Mouse (Mus musculus) stomach, postnatal 0 days (tissue): ENCODE data around the gene Tyk2. TPM values are rescaled to one million over a fixed set of nuclear protein-coding genes. Genes with fewer than 3 reads are reported as not detected.

Source experiments
- ATAC-seq: fragments of 200-750 bp; cut with Nextera tagmentation; 2 replicates; pipeline ENCODE4 v1.8.0; 2017; ENCODE audit not compliant: low FRiP score, low TSS enrichment
- DNase-seq: peaks from one replicate; pipeline ENCODE4 v3.0.0-alpha.2; 2016; ENCODE audit warnings: low spot score
- H3K27ac ChIP-seq: fragments of 300-500 bp; sonication (generic); replicated peaks from 2 replicates; pipeline ENCODE4 v1.5.1; 2014; ENCODE audit warnings: mild to moderate bottlenecking, control low read depth
- H3K27me3 ChIP-seq: fragments of 300-500 bp; sonication (generic); 2 replicates; pipeline ENCODE4 v1.6.1; 2014; ENCODE audit warnings: low read length; ENCODE audit not compliant: control insufficient read depth, insufficient read depth
- H3K36me3 ChIP-seq: fragments of 300-500 bp; sonication (generic); 2 replicates; pipeline ENCODE4 v1.6.1; 2014; ENCODE audit warnings: low read length, mixed read lengths; ENCODE audit not compliant: control insufficient read depth, insufficient read depth
- H3K4me1 ChIP-seq: fragments of 300-500 bp; sonication (generic); replicated peaks from 2 replicates; pipeline ENCODE4 v1.6.1; 2014; ENCODE audit warnings: antibody characterized with exemption; ENCODE audit not compliant: control insufficient read depth, insufficient read depth
- H3K4me2 ChIP-seq: fragments of 300-500 bp; sonication (generic); replicated peaks from 2 replicates; pipeline ENCODE4 v1.6.1; 2014; ENCODE audit warnings: low read depth, mild to moderate bottlenecking, control low read depth, moderate library complexity
- H3K4me3 ChIP-seq: fragments of 300-500 bp; sonication (generic); 2 replicates; pipeline ENCODE4 v1.5.1; 2014; ENCODE audit warnings: low read depth, low read length, control low read depth
- H3K9ac ChIP-seq: fragments of 300-500 bp; sonication (generic); 2 replicates; pipeline ENCODE4 v1.6.1; 2014; ENCODE audit warnings: mild to moderate bottlenecking, low read length, control low read depth, mixed read lengths
- H3K9me3 ChIP-seq: fragments of 300-500 bp; sonication (generic); 2 replicates; pipeline ENCODE4 v1.6.1; 2016; ENCODE audit warnings: low read length; ENCODE audit not compliant: control insufficient read depth
- CTCF ChIP-seq: IDR thresholded peaks from 2 replicates; pipeline ENCODE4 v1.5.1; 2016; ENCODE audit warnings: antibody characterized with exemption, low read depth, mild to moderate bottlenecking, moderate library complexity
- EP300 ChIP-seq: optimal IDR thresholded peaks from 2 replicates; pipeline ENCODE3; 2016; ENCODE audit warnings: antibody characterized with exemption
- WGBS: fragments of 180-500 bp; shearing (Covaris S2); extraction: QIAGEN DNeasy Blood & Tissue Kit; methylation state at CpG from one replicate; pipeline ENCODE4 v1.1.7; 2014; 5-methylcytosine and 5-hydroxymethylcytosine counted together
- microRNA-seq: library from miRNA; unstranded; fragments of <30 nt; microRNA quantifications from one replicate; pipeline ENCODE4, GENCODE M21; 2016
- polyA plus RNA-seq: library from polyadenylated mRNA; unstranded; fragments of >200 nt; fragmentation: Nextera tagmentation; extraction: Ambion mirVana; gene quantifications from 2 replicates; pipeline ENCODE4 v1.2.1, GENCODE M21; 2015

The Tyk2 gene
- polyA plus RNA-seq, 1 experiment from 2014 or later, result 6.8 TPM

DNA sequence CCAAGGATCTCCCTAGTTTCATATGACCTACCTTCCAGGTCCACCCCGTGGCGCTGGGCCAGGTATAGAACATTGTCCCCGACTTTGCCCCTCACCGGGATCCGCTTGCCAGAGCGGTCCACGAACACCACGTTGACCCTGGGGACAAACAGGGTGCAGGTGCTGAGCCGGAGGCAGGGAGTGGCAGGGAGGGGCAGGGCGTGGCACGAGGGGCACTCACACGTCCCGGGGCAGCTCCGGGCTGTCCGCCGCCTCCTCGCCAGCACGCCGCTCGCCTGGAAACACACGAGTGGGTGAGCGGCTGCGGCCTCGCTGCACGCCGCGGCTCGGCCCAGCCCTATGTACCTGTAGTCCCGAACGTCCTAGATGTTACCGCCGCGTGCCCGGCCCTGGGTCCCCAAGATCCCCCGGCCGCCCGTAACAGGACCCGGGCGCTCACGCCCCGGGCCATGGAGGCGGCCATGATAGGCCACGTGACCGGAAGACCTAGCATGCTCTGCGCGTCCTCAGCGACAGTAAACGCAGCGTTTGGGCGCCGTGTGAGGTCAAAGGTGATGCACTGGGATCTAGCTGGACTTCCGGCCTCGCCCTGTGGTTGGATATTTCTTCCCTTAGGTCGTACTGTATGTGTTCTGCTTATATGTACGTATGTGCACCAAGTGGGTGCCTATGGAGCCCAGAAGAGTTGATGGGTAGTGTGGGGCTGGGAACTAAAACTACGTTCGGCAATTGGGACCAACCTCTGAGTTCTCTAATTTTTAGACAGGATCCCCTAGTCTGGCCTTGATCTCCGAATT is 57.8 kb downstream of the Tyk2 start, which contains the start of the genes Gm49373 and Fdx1l:
TSS of gene Gm49373 (minus strand) at position 53 of the 797 bp plus-strand sequence.
TSS of gene Fdx1l (minus strand) at position 571 of the 797 bp plus-strand sequence.
- H3K27me3 ChIP-seq, result no peaks in the 10 kb centered on the region
- no peak for TF ChIP-seq CTCF
- TF ChIP-seq EP300, result no peak
- no peaks in the 10 kb centered on the region for H3K9me3 ChIP-seq
- H3K4me1 ChIP-seq, result no peaks in the 10 kb centered on the region
- peak within 1 kb of the TSS; percentile 76 for H3K9ac ChIP-seq
- H3K4me3 ChIP-seq, result peak within 1 kb of the TSS; percentile 91
- H3K4me2 ChIP-seq, result peak within 1 kb of the TSS; percentile 94
- DNase-seq, result peak; percentile 91
- peak within 1 kb of the TSS; percentile 53 for H3K27ac ChIP-seq
- H3K36me3 ChIP-seq, result peaks cover 7% of the 10 kb centered on the region; the same call in 1 of the 2 replicates
- WGBS, result 2% methylated on average over 56 of the region's 58 CpGs
- peak; percentile 95 for ATAC-seq

DNA sequence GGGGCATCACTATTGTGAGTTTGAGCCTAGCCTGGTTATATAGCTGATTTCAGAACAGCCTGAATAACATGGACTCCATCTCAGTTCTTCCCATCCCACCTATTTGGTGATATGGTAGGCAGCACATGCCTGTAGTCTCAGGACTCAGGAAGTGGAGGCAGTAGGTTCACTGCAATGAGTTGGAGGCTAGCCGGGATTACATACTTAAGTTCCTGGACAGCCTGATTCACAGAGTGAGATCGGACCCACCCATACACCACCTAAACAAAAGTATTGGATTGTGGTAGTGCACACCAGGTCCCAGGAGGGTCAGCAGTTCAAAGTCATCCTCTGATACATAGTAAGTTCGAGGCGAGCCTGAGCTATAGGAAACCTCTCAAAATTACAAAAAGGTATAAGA is 58.4 kb downstream of the Tyk2 start:
- H3K4me1 ChIP-seq, result no peaks in the 10 kb centered on the region
- TF ChIP-seq CTCF, result no peak
- no peak for TF ChIP-seq EP300
- peaks cover 6% of the 10 kb centered on the region; the same call in 1 of the 2 replicates for H3K36me3 ChIP-seq
- peak overlapping the region; percentile 91 for H3K4me3 ChIP-seq
- DNase-seq, result no peak
- peak overlapping the region; percentile 53 for H3K27ac ChIP-seq
- WGBS, result 4% methylated on average over 4 of the region's 4 CpGs
- peak overlapping the region; percentile 76 for H3K9ac ChIP-seq
- no peaks in the 10 kb centered on the region for H3K9me3 ChIP-seq
- ATAC-seq, result peak; percentile 24
- peak overlapping the region; percentile 94 for H3K4me2 ChIP-seq
- no peaks in the 10 kb centered on the region for H3K27me3 ChIP-seq

GRCm38 (mm10) chr9:21067006-21067684 is 63.9 kb downstream of the Tyk2 start, which contains the start of gene Zglp1:
TSS of gene Zglp1 (minus strand) at chr9:21067093.
- no peak within 1 kb of the TSS for H3K4me2 ChIP-seq
- no peaks in the 10 kb centered on the region for H3K9me3 ChIP-seq
- H3K4me1 ChIP-seq, result no peaks in the 10 kb centered on the region
- 80% methylated on average over 27 of the region's 27 CpGs for WGBS
- no peak within 1 kb of the TSS for H3K9ac ChIP-seq
- peaks cover 7% of the 10 kb centered on the region; the same call in 1 of the 2 replicates for H3K36me3 ChIP-seq
- no peaks in the 10 kb centered on the region for H3K27me3 ChIP-seq
- ATAC-seq (no peak), DNase-seq (no peak)
- H3K27ac ChIP-seq, result no peak within 1 kb of the TSS
- no peak for TF ChIP-seq EP300
- H3K4me3 ChIP-seq, result no peak within 1 kb of the TSS

DNA sequence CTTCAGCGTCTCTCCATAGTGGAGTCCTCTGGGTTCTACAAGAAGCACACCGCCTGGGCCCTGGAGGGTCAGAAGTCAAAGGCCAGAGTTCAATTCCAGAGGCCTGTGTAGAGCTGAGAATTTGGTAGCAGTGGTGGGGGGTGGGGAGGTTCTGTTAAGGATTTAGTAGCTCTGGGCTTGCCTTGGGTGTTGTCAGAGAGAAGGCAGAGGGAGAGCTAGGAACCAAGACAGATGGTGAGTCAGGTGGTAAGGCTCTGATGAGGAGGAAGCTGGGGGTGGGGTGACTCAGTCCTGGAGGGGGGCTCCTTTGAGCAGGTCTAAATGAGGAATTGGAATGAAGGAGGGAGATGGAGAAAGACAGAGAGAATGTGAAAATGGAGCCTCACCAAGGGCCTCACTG is 68.1 kb downstream of the Tyk2 start:
- ATAC-seq (0 out of 2 replicates have a peak, but pooled peaks have one; percentile 15), DNase-seq (no peak)
- H3K36me3 ChIP-seq, result peaks cover 5% of the 10 kb centered on the region; the same call in 1 of the 2 replicates
- TF ChIP-seq CTCF (no peak), EP300 (no peak)
- no peaks in the 10 kb centered on the region for H3K9me3 ChIP-seq
- no peak overlapping the region for H3K4me2 ChIP-seq
- H3K4me3 ChIP-seq, result no peak overlapping the region
- 87% methylated on average over 2 of the region's 2 CpGs for WGBS
- no peak overlapping the region for H3K9ac ChIP-seq
- H3K27me3 ChIP-seq, result no peaks in the 10 kb centered on the region
- H3K4me1 ChIP-seq, result no peaks in the 10 kb centered on the region
- no peak overlapping the region for H3K27ac ChIP-seq

Small RNAs within 50 kb of the gene (microRNA-seq; reads per million reads assigned to microRNA genes)
- gene Mir7082, result not detected

Other genes with a start within 250 kb of the Tyk2 start
- 32.4 and 37.3 TPM in 2 replicates for gene Ppan, start 243.1 kb downstream of the Tyk2 start, polyA plus RNA-seq
- gene Eif3g, start 232.6 kb downstream of the Tyk2 start, polyA plus RNA-seq, result 215 and 221 TPM in 2 replicates
- 17.9 TPM in 2 replicates for gene Dnmt1, start 171.4 kb downstream of the Tyk2 start, polyA plus RNA-seq
- 16.3 and 19.4 TPM in 2 replicates for gene S1pr2, start 154.5 kb downstream of the Tyk2 start, polyA plus RNA-seq
- gene Mrpl4, start 128.5 kb downstream of the Tyk2 start, polyA plus RNA-seq, result 87.3 and 90.2 TPM in 2 replicates
- gene Icam1, start 115.3 kb downstream of the Tyk2 start, polyA plus RNA-seq, result 9.5 and 11.9 TPM in 2 replicates
- gene Icam4, start 101.9 kb downstream of the Tyk2 start, polyA plus RNA-seq, result 0.50 and 0.81 TPM in 2 replicates
- gene Icam5, start 99.2 kb downstream of the Tyk2 start, polyA plus RNA-seq, result 0.15 and 0.27 TPM in 2 replicates
- not detected in 2 replicates for gene Zglp1, start 64.2 kb downstream of the Tyk2 start, polyA plus RNA-seq
- 0.11 and 0.24 TPM in 2 replicates for gene Gm49373, start 58.1 kb downstream of the Tyk2 start, polyA plus RNA-seq
- gene Fdx1l, start 57.6 kb downstream of the Tyk2 start, polyA plus RNA-seq, result 39.4 and 42.3 TPM in 2 replicates
- gene Gm38431, start 39.2 kb downstream of the Tyk2 start, polyA plus RNA-seq, result 0.28 and 0.86 TPM in 2 replicates
- gene Raver1, start 39.2 kb downstream of the Tyk2 start, polyA plus RNA-seq, result 15.0 and 18.3 TPM in 2 replicates
- 161 TPM in 2 replicates for gene Cdc37, start 18.7 kb upstream of the Tyk2 start, polyA plus RNA-seq
- 2.5 and 3.0 TPM in 2 replicates for gene Pde4a, start 34.5 kb upstream of the Tyk2 start, polyA plus RNA-seq
- gene Keap1, start 108.1 kb upstream of the Tyk2 start, polyA plus RNA-seq, result 37.2 and 40.8 TPM in 2 replicates
- 4.7 and 5.0 TPM in 2 replicates for gene S1pr5, start 117.2 kb upstream of the Tyk2 start, polyA plus RNA-seq
- gene Atg4d, start 134.1 kb upstream of the Tyk2 start, polyA plus RNA-seq, result 38.6 and 41.7 TPM in 2 replicates
- gene Kri1, start 156.7 kb upstream of the Tyk2 start, polyA plus RNA-seq, result 6.7 and 7.9 TPM in 2 replicates
- 23.1 and 28.0 TPM in 2 replicates for gene Cdkn2d, start 160.2 kb upstream of the Tyk2 start, polyA plus RNA-seq
- gene Ap1m2, start 181.1 kb upstream of the Tyk2 start, polyA plus RNA-seq, result 84.9 and 90.6 TPM in 2 replicates
- gene Slc44a2, start 189.5 kb upstream of the Tyk2 start, polyA plus RNA-seq, result 55.2 and 62.6 TPM in 2 replicates
- 41.4 and 45.2 TPM in 2 replicates for gene Ilf3, start 236.6 kb upstream of the Tyk2 start, polyA plus RNA-seq